ENCODE assay signal across 13 mouse cellular contexts in the genomic region with DNA sequence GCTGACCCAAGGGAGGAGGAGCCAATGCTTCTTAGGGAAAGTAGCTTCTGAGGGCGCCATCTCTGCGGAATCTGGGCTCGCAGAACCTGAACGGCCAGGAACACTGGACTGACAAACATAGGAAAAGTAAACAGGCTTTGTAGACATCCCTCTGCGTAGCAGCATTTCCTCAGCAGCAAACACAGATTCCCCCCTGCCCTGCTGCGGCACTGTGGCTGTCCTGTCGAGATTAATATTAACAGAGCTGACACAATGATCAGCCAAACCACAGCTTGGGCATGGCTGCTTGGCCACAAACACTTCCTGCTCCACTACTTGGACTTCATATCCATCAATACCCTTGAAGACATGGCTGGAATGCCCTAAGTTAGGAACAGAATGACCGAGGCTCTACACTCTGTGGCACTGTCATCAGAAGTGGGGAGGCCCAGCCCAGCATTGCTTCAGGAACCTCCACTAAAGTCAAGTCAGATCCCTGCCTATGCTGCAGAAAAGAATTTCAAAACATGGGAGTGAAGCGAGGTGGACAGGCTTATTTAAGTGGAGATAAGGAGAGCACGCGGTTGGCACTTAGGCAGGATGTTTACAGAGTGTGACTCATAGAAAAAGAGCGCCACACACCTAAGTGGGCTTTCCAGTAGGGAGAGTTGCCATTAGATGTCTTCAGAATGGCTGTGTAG. TPM values are rescaled to one million over a fixed set of nuclear protein-coding genes. Genes with fewer than 3 reads are reported as not detected.
DNase-seq lines count a peak whose midpoint lies in the region; ATAC-seq and TF ChIP-seq lines count a peak whose summit lies in the region.
"Had no signal": no experiment of that assay in that cellular context is flagged by ENCODE, and none has a peak within 500 bp of the region (broad histone marks: within the 10 kb centered on the region; RNA-seq: fewer than 3 reads in every experiment).

No protein-coding gene starts in this region.

- H3K27ac ChIP-seq in lung, embryonic 14.5 days (ENCODE audit: low read depth) = peak overlapping the region; percentile 77
- H3K27ac ChIP-seq in intestine, postnatal 0 days (ENCODE audit: low read depth, low read length) = no peak overlapping the region
- peak overlapping the region; percentile 62 for H3K27ac ChIP-seq in liver, embryonic 12.5 days
- peak overlapping the region; percentile 67 for H3K27ac ChIP-seq in stomach, embryonic 16.5 days (ENCODE audit: low read length)
- no peak overlapping the region for H3K27ac ChIP-seq in hindbrain, embryonic 14.5 days
- no peak overlapping the region for H3K27ac ChIP-seq in forebrain, embryonic 12.5 days
- H3K27ac ChIP-seq: embryonic facial prominence, embryonic 10.5 days; hindbrain, embryonic 15.5 days; limb, embryonic 10.5 days had no signal

- no peaks in the 10 kb centered on the region for H3K4me1 ChIP-seq in lung, embryonic 14.5 days (ENCODE audit: insufficient read depth)
- H3K4me1 ChIP-seq in intestine, postnatal 0 days (replicated peaks; ENCODE audit: control insufficient read depth, insufficient read depth, low read length) = no peaks in the 10 kb centered on the region
- peaks cover 12% of the 10 kb centered on the region for H3K4me1 ChIP-seq in liver, embryonic 12.5 days
- no peaks in the 10 kb centered on the region for H3K4me1 ChIP-seq in stomach, embryonic 16.5 days (ENCODE audit: control insufficient read depth, insufficient read depth, low read length)
- H3K4me1 ChIP-seq in hindbrain, embryonic 14.5 days (replicated peaks; ENCODE audit: control insufficient read depth, insufficient read depth, low read length) = no peaks in the 10 kb centered on the region
- H3K4me1 ChIP-seq in forebrain, embryonic 12.5 days = no peaks in the 10 kb centered on the region
- H3K4me1 ChIP-seq: embryonic facial prominence, embryonic 10.5 days; hindbrain, embryonic 15.5 days; limb, embryonic 10.5 days had no signal

- H3K4me3 ChIP-seq in lung, embryonic 14.5 days (ENCODE audit: low read depth, low read length) = no peak overlapping the region
- H3K4me3 ChIP-seq in intestine, postnatal 0 days (ENCODE audit: low read depth, low read length) = no peak overlapping the region
- H3K4me3 ChIP-seq in liver, embryonic 12.5 days = no peak overlapping the region
- H3K4me3 ChIP-seq in stomach, embryonic 16.5 days (replicated peaks; ENCODE audit: low read length) = no peak overlapping the region
- H3K4me3 ChIP-seq in hindbrain, embryonic 14.5 days (replicated peaks; ENCODE audit: low read length) = no peak overlapping the region
- no peak overlapping the region for H3K4me3 ChIP-seq in forebrain, embryonic 12.5 days (replicated peaks)
- H3K4me3 ChIP-seq: embryonic facial prominence, embryonic 10.5 days; hindbrain, embryonic 15.5 days; limb, embryonic 10.5 days had no signal

- H3K9me3 ChIP-seq in lung, embryonic 14.5 days (ENCODE audit: low read depth, low read length) = no peaks in the 10 kb centered on the region
- H3K9me3 ChIP-seq in intestine, postnatal 0 days (ENCODE audit: control insufficient read depth) = no peaks in the 10 kb centered on the region
- no peaks in the 10 kb centered on the region for H3K9me3 ChIP-seq in liver, embryonic 12.5 days (replicated peaks)
- no peaks in the 10 kb centered on the region for H3K9me3 ChIP-seq in stomach, embryonic 16.5 days (replicated peaks; ENCODE audit: control insufficient read depth, low read length)
- no peaks in the 10 kb centered on the region for H3K9me3 ChIP-seq in hindbrain, embryonic 14.5 days (ENCODE audit: control insufficient read depth, low read length)
- no peaks in the 10 kb centered on the region for H3K9me3 ChIP-seq in forebrain, embryonic 12.5 days
- H3K9me3 ChIP-seq: embryonic facial prominence, embryonic 10.5 days; hindbrain, embryonic 15.5 days; limb, embryonic 10.5 days had no signal

- peak; percentile 90 for ATAC-seq in lung, embryonic 14.5 days (ENCODE audit: insufficient read depth)
- peak; percentile 59; the same call in 1 of the 2 replicates for ATAC-seq in intestine, postnatal 0 days
- ATAC-seq in liver, embryonic 12.5 days = peak; percentile 61; the same call in 1 of the 2 replicates
- ATAC-seq in stomach, embryonic 16.5 days (ENCODE audit: insufficient read depth, low FRiP score) = peak; percentile 92
- no peak for ATAC-seq in hindbrain, embryonic 14.5 days (ENCODE audit: low FRiP score)
- ATAC-seq in forebrain, embryonic 12.5 days (ENCODE audit: low FRiP score) = no peak
- ATAC-seq: forebrain, embryonic 16.5 days had no signal

- peak; percentile 69 for DNase-seq in lung, embryonic 14.5 days
- no peak for DNase-seq in lung, postnatal 14 days
- DNase-seq in left cerebral cortex, adult 8-10 months (ENCODE audit: low spot score in 2 of 2) = no peak
- no peak for DNase-seq in hindbrain, embryonic 14.5 days (ENCODE audit: low spot score)
- DNase-seq: cerebellum, adult 11 months had no signal

- no peak for TF ChIP-seq CTCF in lung, embryonic 14.5 days (IDR thresholded peaks at IDR 0.05; ENCODE audit: low read depth)
- no peak for TF ChIP-seq CTCF in intestine, postnatal 0 days (IDR thresholded peaks at IDR 0.05; ENCODE audit: low read depth)

- no peak overlapping the region for H3K9ac ChIP-seq in lung, embryonic 14.5 days
- H3K9ac ChIP-seq in intestine, postnatal 0 days (ENCODE audit: low read depth, low read length) = no peak overlapping the region
- no peak overlapping the region for H3K9ac ChIP-seq in liver, embryonic 12.5 days
- no peak overlapping the region for H3K9ac ChIP-seq in stomach, embryonic 16.5 days (ENCODE audit: low read length)
- no peak overlapping the region for H3K9ac ChIP-seq in hindbrain, embryonic 14.5 days
- H3K9ac ChIP-seq in forebrain, embryonic 12.5 days = no peak overlapping the region
- H3K9ac ChIP-seq: hindbrain, embryonic 15.5 days had no signal

- no peaks in the 10 kb centered on the region for H3K36me3 ChIP-seq in lung, embryonic 14.5 days (ENCODE audit: insufficient read depth)
- H3K36me3 ChIP-seq in intestine, postnatal 0 days (ENCODE audit: control insufficient read depth, insufficient read depth) = no peaks in the 10 kb centered on the region
- H3K36me3 ChIP-seq in liver, embryonic 12.5 days = no peaks in the 10 kb centered on the region
- H3K36me3 ChIP-seq in stomach, embryonic 16.5 days (ENCODE audit: control insufficient read depth, insufficient read depth, low read length) = no peaks in the 10 kb centered on the region
- H3K36me3 ChIP-seq in hindbrain, embryonic 14.5 days (replicated peaks; ENCODE audit: control insufficient read depth, insufficient read depth) = no peaks in the 10 kb centered on the region
- H3K36me3 ChIP-seq in forebrain, embryonic 12.5 days (replicated peaks) = no peaks in the 10 kb centered on the region
- H3K36me3 ChIP-seq: embryonic facial prominence, embryonic 10.5 days; hindbrain, embryonic 15.5 days; limb, embryonic 10.5 days had no signal

- H3K4me2 ChIP-seq in lung, embryonic 14.5 days = peak overlapping the region; percentile 5; the same call in 1 of the 2 replicates
- H3K4me2 ChIP-seq in intestine, postnatal 0 days (replicated peaks; ENCODE audit: low read depth) = peak overlapping the region; percentile 30
- no peak overlapping the region for H3K4me2 ChIP-seq in liver, embryonic 12.5 days
- H3K4me2 ChIP-seq in stomach, embryonic 16.5 days (ENCODE audit: low read depth, low read length) = peak overlapping the region; percentile 27; the same call in 1 of the 2 replicates
- H3K4me2 ChIP-seq in hindbrain, embryonic 14.5 days (replicated peaks) = no peak overlapping the region
- H3K4me2 ChIP-seq in forebrain, embryonic 12.5 days = no peak overlapping the region
- H3K4me2 ChIP-seq: hindbrain, embryonic 15.5 days had no signal

- H3K27me3 ChIP-seq in lung, embryonic 14.5 days (ENCODE audit: insufficient read depth, low read length) = no peaks in the 10 kb centered on the region
- no peaks in the 10 kb centered on the region for H3K27me3 ChIP-seq in intestine, postnatal 0 days (replicated peaks; ENCODE audit: control insufficient read depth, insufficient read depth, low read length)
- peaks cover 45% of the 10 kb centered on the region for H3K27me3 ChIP-seq in liver, embryonic 12.5 days (replicated peaks)
- H3K27me3 ChIP-seq in stomach, embryonic 16.5 days (ENCODE audit: control insufficient read depth, insufficient read depth, low read length) = no peaks in the 10 kb centered on the region
- no peaks in the 10 kb centered on the region for H3K27me3 ChIP-seq in hindbrain, embryonic 14.5 days (ENCODE audit: control insufficient read depth, insufficient read depth, low read length)
- no peaks in the 10 kb centered on the region for H3K27me3 ChIP-seq in forebrain, embryonic 12.5 days
- H3K27me3 ChIP-seq: hindbrain, embryonic 15.5 days had no signal

- WGBS in lung, embryonic 14.5 days = 39% methylated on average over 12 of the region's 12 CpGs
- WGBS in intestine, postnatal 0 days = 22% methylated on average over 12 of the region's 12 CpGs
- 34% methylated on average over 12 of the region's 12 CpGs for WGBS in liver, embryonic 12.5 days (ENCODE audit: insufficient replicate concordance)
- 35% methylated on average over 12 of the region's 12 CpGs for WGBS in stomach, embryonic 16.5 days
- 80% methylated on average over 12 of the region's 12 CpGs for WGBS in hindbrain, embryonic 14.5 days
- WGBS in forebrain, embryonic 12.5 days = 89% methylated on average over 12 of the region's 12 CpGs

RNA-seq across cellular contexts. Expression of a gene that starts 11.3 kb away (rescaled TPM):
- 30.4 and 33.5 TPM in 2 replicates for polyA plus RNA-seq in lung, embryonic 14.5 days (2014; fragmentation: Nextera tagmentation; extraction: Ambion mirVana)
- polyA plus RNA-seq in intestine, postnatal 0 days (2015; fragmentation: Nextera tagmentation; extraction: Ambion mirVana) = 0.09 and 0.35 TPM in 2 replicates
- not detected in 2 replicates for polyA plus RNA-seq in liver, embryonic 12.5 days (2016; fragmentation: Nextera tagmentation; extraction: Ambion mirVana)
- polyA plus RNA-seq in stomach, embryonic 16.5 days (2015; fragmentation: Nextera tagmentation; extraction: Ambion mirVana) = not detected in 2 replicates
- not detected for total RNA-seq in left cerebral cortex, adult 8-10 months (2022)
- polyA plus RNA-seq in hindbrain, embryonic 14.5 days (2014; fragmentation: Nextera tagmentation; extraction: Ambion mirVana) = 0.37 and 0.55 TPM in 2 replicates
- not detected in 2 replicates for polyA plus RNA-seq in forebrain, embryonic 12.5 days (2016; fragmentation: Nextera tagmentation; extraction: Ambion mirVana)
- polyA plus RNA-seq: embryonic facial prominence, embryonic 10.5 days; limb, embryonic 10.5 days had no signal

RNA-seq across cellular contexts. Expression of a gene that starts 51.9 kb away (rescaled TPM):
- 69.0 and 73.7 TPM in 2 replicates for polyA plus RNA-seq in lung, embryonic 14.5 days (2014; fragmentation: Nextera tagmentation; extraction: Ambion mirVana)
- 16.0 and 17.1 TPM in 2 replicates for polyA plus RNA-seq in intestine, postnatal 0 days (2015; fragmentation: Nextera tagmentation; extraction: Ambion mirVana)
- polyA plus RNA-seq in liver, embryonic 12.5 days (2016; fragmentation: Nextera tagmentation; extraction: Ambion mirVana) = 68.0 and 72.6 TPM in 2 replicates
- 29.7 and 31.4 TPM in 2 replicates for polyA plus RNA-seq in stomach, embryonic 16.5 days (2015; fragmentation: Nextera tagmentation; extraction: Ambion mirVana)
- total RNA-seq in left cerebral cortex, adult 8-10 months (2022) = 10 to 100 TPM; 29.6 to 33.2 (median 32.1) TPM
- polyA plus RNA-seq in hindbrain, embryonic 14.5 days (2014; fragmentation: Nextera tagmentation; extraction: Ambion mirVana) = 54.3 and 58.2 TPM in 2 replicates
- 74.0 and 76.4 TPM in 2 replicates for polyA plus RNA-seq in forebrain, embryonic 12.5 days (2016; fragmentation: Nextera tagmentation; extraction: Ambion mirVana)

RNA-seq across cellular contexts. Expression of a gene that starts 54.0 kb away (rescaled TPM):
- 25.5 and 29.7 TPM in 2 replicates for polyA plus RNA-seq in lung, embryonic 14.5 days (2014; fragmentation: Nextera tagmentation; extraction: Ambion mirVana)
- 16.0 and 20.0 TPM in 2 replicates for polyA plus RNA-seq in intestine, postnatal 0 days (2015; fragmentation: Nextera tagmentation; extraction: Ambion mirVana)
- 17.5 and 17.8 TPM in 2 replicates for polyA plus RNA-seq in liver, embryonic 12.5 days (2016; fragmentation: Nextera tagmentation; extraction: Ambion mirVana)
- 25.9 and 26.7 TPM in 2 replicates for polyA plus RNA-seq in stomach, embryonic 16.5 days (2015; fragmentation: Nextera tagmentation; extraction: Ambion mirVana)
- total RNA-seq in left cerebral cortex, adult 8-10 months (2022) = 10 to 100 TPM; 14.7 to 19.1 (median 17.6) TPM
- 13.7 and 15.9 TPM in 2 replicates for polyA plus RNA-seq in hindbrain, embryonic 14.5 days (2014; fragmentation: Nextera tagmentation; extraction: Ambion mirVana)
- polyA plus RNA-seq in forebrain, embryonic 12.5 days (2016; fragmentation: Nextera tagmentation; extraction: Ambion mirVana) = 28.5 and 30.4 TPM in 2 replicates

RNA-seq across cellular contexts. Expression of a gene that starts 57.7 kb away (rescaled TPM):
- 18.7 and 19.3 TPM in 2 replicates for polyA plus RNA-seq in lung, embryonic 14.5 days (2014; fragmentation: Nextera tagmentation; extraction: Ambion mirVana)
- polyA plus RNA-seq in intestine, postnatal 0 days (2015; fragmentation: Nextera tagmentation; extraction: Ambion mirVana) = 3.7 and 4.5 TPM in 2 replicates
- polyA plus RNA-seq in liver, embryonic 12.5 days (2016; fragmentation: Nextera tagmentation; extraction: Ambion mirVana) = 2.0 and 2.1 TPM in 2 replicates
- polyA plus RNA-seq in stomach, embryonic 16.5 days (2015; fragmentation: Nextera tagmentation; extraction: Ambion mirVana) = 8.6 and 9.2 TPM in 2 replicates
- total RNA-seq in left cerebral cortex, adult 8-10 months (2022) = 1 to 10 TPM; 1.3 to 2.1 (median 1.9) TPM
- 3.0 and 3.3 TPM in 2 replicates for polyA plus RNA-seq in hindbrain, embryonic 14.5 days (2014; fragmentation: Nextera tagmentation; extraction: Ambion mirVana)
- 6.5 and 7.5 TPM in 2 replicates for polyA plus RNA-seq in forebrain, embryonic 12.5 days (2016; fragmentation: Nextera tagmentation; extraction: Ambion mirVana)

Comparison
In these comparisons a context has a peak if more than half of its experiments do, and no peak if none do; other contexts are left out.
1. ATAC-seq: peak in lung, embryonic 14.5 days (single experiment), intestine, postnatal 0 days (single experiment), liver, embryonic 12.5 days (single experiment) and stomach, embryonic 16.5 days (single experiment); none in hindbrain, embryonic 14.5 days (single experiment) and forebrain, embryonic 12.5 days (single experiment).
2. H3K27ac ChIP-seq: peak in lung, embryonic 14.5 days (single experiment), liver, embryonic 12.5 days (single experiment) and stomach, embryonic 16.5 days (single experiment); none in intestine, postnatal 0 days (single experiment), hindbrain, embryonic 14.5 days (single experiment) and forebrain, embryonic 12.5 days (single experiment).
3. H3K4me2 ChIP-seq: peak in lung, embryonic 14.5 days (single experiment), intestine, postnatal 0 days (single experiment) and stomach, embryonic 16.5 days (single experiment); none in liver, embryonic 12.5 days (single experiment), hindbrain, embryonic 14.5 days (single experiment) and forebrain, embryonic 12.5 days (single experiment).
4. RNA of a gene that starts 11.3 kb away (polyA plus RNA-seq): 30.4 to 33.5 TPM in lung, embryonic 14.5 days; 0.37 to 0.55 TPM in hindbrain, embryonic 14.5 days, 0.09 to 0.35 TPM in intestine, postnatal 0 days, not detected in stomach, embryonic 16.5 days, not detected in liver, embryonic 12.5 days and not detected in forebrain, embryonic 12.5 days; every median in the first group is over 10 times any median in the second.